Mouse (Mus musculus) c-Kit-positive CD71-negative TER-119-negative erythroid progenitor cells, embryonic 14.5 days (primary cell): ENCODE results near the gene Igsf9.

Experiments
- DNase-seq: peaks from one replicate; pipeline ENCODE4 v3.0.0-alpha.2; 2013; ENCODE audit warnings: low read depth

Gene Igsf9

GRCm38 (mm10) chr1:172518013-172518412 is 36.4 kb downstream of the Igsf9 start:
- no peak for DNase-seq

GRCm38 (mm10) chr1:172519644-172520043 is 38.1 kb downstream of the Igsf9 start:
- DNase-seq, result no peak

- DNase-seq, result no peak
Measured at GRCm38 (mm10) chr1:172520576-172521440, 39.2 kb downstream of the Igsf9 start, which contains the start of gene Cfap45. Gene Cfap45, plus strand, starts transcription at chr1:172520801.

- DNase-seq, result no peak
Measured at GRCm38 (mm10) chr1:172522524-172522923, 40.9 kb downstream of the Igsf9 start.

- no peak for DNase-seq
Measured at GRCm38 (mm10) chr1:172523699-172524101, 42.1 kb downstream of the Igsf9 start.

- no peak for DNase-seq
Measured at GRCm38 (mm10) chr1:172525027-172525764, 43.6 kb downstream of the Igsf9 start.

GRCm38 (mm10) chr1:172525971-172526370 is 44.4 kb downstream of the Igsf9 start:
- DNase-seq, result no peak

GRCm38 (mm10) chr1:172526380-172527081 is 44.9 kb downstream of the Igsf9 start:
- no peak for DNase-seq

GRCm38 (mm10) chr1:172527431-172527830 is 45.8 kb downstream of the Igsf9 start:
- no peak for DNase-seq

GRCm38 (mm10) chr1:172528701-172529100 is 47.1 kb downstream of the Igsf9 start:
- DNase-seq, result peak; percentile 88

GRCm38 (mm10) chr1:172530544-172531220 is 49.1 kb downstream of the Igsf9 start:
- DNase-seq, result no peak

- no peak for DNase-seq
Measured at GRCm38 (mm10) chr1:172532551-172532950, 51.0 kb downstream of the Igsf9 start.

- no peak for DNase-seq
Measured at GRCm38 (mm10) chr1:172535116-172535515, 53.5 kb downstream of the Igsf9 start.

- DNase-seq, result no peak
Measured at GRCm38 (mm10) chr1:172539827-172540226, 58.2 kb downstream of the Igsf9 start.

GRCm38 (mm10) chr1:172540283-172540820 is 58.8 kb downstream of the Igsf9 start:
- no peak for DNase-seq

GRCm38 (mm10) chr1:172546062-172546461 is 64.5 kb downstream of the Igsf9 start:
- no peak for DNase-seq
